Mouse (Mus musculus): ENCODE results near the gene Sh3bp4. TPM values are rescaled to one million over a fixed set of nuclear protein-coding genes. Genes with fewer than 3 reads are reported as not detected.

Gene Sh3bp4
- polyA plus RNA-seq, 1 experiment, result 1.4 TPM

- TF ChIP-seq CTCF (IDR thresholded peaks at IDR 0.05; ENCODE audit: control insufficient read depth, insufficient read depth, low read length) (no peak), POLR2A (IDR thresholded peaks at IDR 0.05; ENCODE audit: borderline replicate concordance, control insufficient read depth, low read depth, low read length) (no peak)
- Histone ChIP-seq H3K27ac (ENCODE audit: control insufficient read depth, insufficient read depth, low read depth, low read length, poor library complexity) (no peak overlapping the region), H3K4me3 (replicated peaks; ENCODE audit: control insufficient read depth, low read depth, low read length) (no peak overlapping the region), H3K4me1 (ENCODE audit: control insufficient read depth, insufficient read depth, low read length) (no peaks in the 10 kb centered on the region)
- 78% methylated on average over 3 of the region's 3 CpGs for WGBS
Measured at GRCm38 (mm10) chr1:89118076-89118475, 47.9 kb downstream of the Sh3bp4 start.

- Histone ChIP-seq H3K4me3 (replicated peaks; ENCODE audit: control insufficient read depth, low read depth, low read length) (no peak overlapping the region), H3K4me1 (ENCODE audit: control insufficient read depth, insufficient read depth, low read length) (no peaks in the 10 kb centered on the region), H3K27ac (ENCODE audit: control insufficient read depth, insufficient read depth, low read depth, low read length, poor library complexity) (no peak overlapping the region)
- TF ChIP-seq CTCF (IDR thresholded peaks at IDR 0.05; ENCODE audit: control insufficient read depth, insufficient read depth, low read length), result no peak
- no peak for TF ChIP-seq POLR2A (IDR thresholded peaks at IDR 0.05; ENCODE audit: borderline replicate concordance, control insufficient read depth, low read depth, low read length)
- WGBS, result 83% methylated on average over 5 of the region's 5 CpGs
Measured at GRCm38 (mm10) chr1:89118836-89119235, 48.6 kb downstream of the Sh3bp4 start.

GRCm38 (mm10) chr1:89120290-89120689 is 50.1 kb downstream of the Sh3bp4 start:
- H3K4me3 ChIP-seq (replicated peaks; ENCODE audit: control insufficient read depth, low read depth, low read length), result no peak overlapping the region
- WGBS, result 72% methylated on average over 4 of the region's 4 CpGs
- TF ChIP-seq POLR2A (IDR thresholded peaks at IDR 0.05; ENCODE audit: borderline replicate concordance, control insufficient read depth, low read depth, low read length) (no peak), CTCF (IDR thresholded peaks at IDR 0.05; ENCODE audit: control insufficient read depth, insufficient read depth, low read length) (no peak)
- no peaks in the 10 kb centered on the region for H3K4me1 ChIP-seq (ENCODE audit: control insufficient read depth, insufficient read depth, low read length)
- H3K27ac ChIP-seq (ENCODE audit: control insufficient read depth, insufficient read depth, low read depth, low read length, poor library complexity), result no peak overlapping the region

- TF ChIP-seq CTCF (IDR thresholded peaks at IDR 0.05; ENCODE audit: control insufficient read depth, insufficient read depth, low read length), result no peak
- no peak for TF ChIP-seq POLR2A (IDR thresholded peaks at IDR 0.05; ENCODE audit: borderline replicate concordance, control insufficient read depth, low read depth, low read length)
- WGBS, result 79% methylated on average over 8 of the region's 8 CpGs
Measured at GRCm38 (mm10) chr1:89121466-89121865, 51.3 kb downstream of the Sh3bp4 start.

GRCm38 (mm10) chr1:89122376-89122775 is 52.2 kb downstream of the Sh3bp4 start:
- Histone ChIP-seq H3K4me1 (ENCODE audit: control insufficient read depth, insufficient read depth, low read length) (no peaks in the 10 kb centered on the region), H3K27ac (ENCODE audit: control insufficient read depth, insufficient read depth, low read depth, low read length, poor library complexity) (no peak overlapping the region), H3K4me3 (replicated peaks; ENCODE audit: control insufficient read depth, low read depth, low read length) (no peak overlapping the region)
- WGBS, result 60% methylated on average over 5 of the region's 5 CpGs
- TF ChIP-seq CTCF (IDR thresholded peaks at IDR 0.05; ENCODE audit: control insufficient read depth, insufficient read depth, low read length) (no peak), POLR2A (IDR thresholded peaks at IDR 0.05; ENCODE audit: borderline replicate concordance, control insufficient read depth, low read depth, low read length) (no peak)

More at GRCm38 (mm10) chr1:89121466-89121865, 51.3 kb downstream of the Sh3bp4 start:
- Histone ChIP-seq H3K4me3 (replicated peaks; ENCODE audit: control insufficient read depth, low read depth, low read length) (no peak overlapping the region), H3K4me1 (ENCODE audit: control insufficient read depth, insufficient read depth, low read length) (no peaks in the 10 kb centered on the region), H3K27ac (ENCODE audit: control insufficient read depth, insufficient read depth, low read depth, low read length, poor library complexity) (no peak overlapping the region)

GRCm38 (mm10) chr1:89124076-89124475 is 53.9 kb downstream of the Sh3bp4 start:
- H3K4me3 ChIP-seq (replicated peaks; ENCODE audit: control insufficient read depth, low read depth, low read length), result no peak overlapping the region
- no peak overlapping the region for H3K27ac ChIP-seq (ENCODE audit: control insufficient read depth, insufficient read depth, low read depth, low read length, poor library complexity)
- TF ChIP-seq POLR2A (IDR thresholded peaks at IDR 0.05; ENCODE audit: borderline replicate concordance, control insufficient read depth, low read depth, low read length) (no peak), CTCF (IDR thresholded peaks at IDR 0.05; ENCODE audit: control insufficient read depth, insufficient read depth, low read length) (no peak)
- H3K4me1 ChIP-seq (ENCODE audit: control insufficient read depth, insufficient read depth, low read length), result no peaks in the 10 kb centered on the region
- WGBS, result 62% methylated on average over 7 of the region's 7 CpGs

- H3K4me1 ChIP-seq (ENCODE audit: control insufficient read depth, insufficient read depth, low read length), result no peaks in the 10 kb centered on the region; the same call in 1 of the 2 replicates
- H3K4me3 ChIP-seq (replicated peaks; ENCODE audit: control insufficient read depth, low read depth, low read length), result no peak overlapping the region
- no peak overlapping the region for H3K27ac ChIP-seq (ENCODE audit: control insufficient read depth, insufficient read depth, low read depth, low read length, poor library complexity)
- WGBS, result 89% methylated on average over 3 of the region's 3 CpGs
- TF ChIP-seq POLR2A (IDR thresholded peaks at IDR 0.05; ENCODE audit: borderline replicate concordance, control insufficient read depth, low read depth, low read length) (no peak), CTCF (IDR thresholded peaks at IDR 0.05; ENCODE audit: control insufficient read depth, insufficient read depth, low read length) (no peak)
Measured at GRCm38 (mm10) chr1:89127163-89127562, 56.9 kb downstream of the Sh3bp4 start.

- TF ChIP-seq CTCF (IDR thresholded peaks at IDR 0.05; ENCODE audit: control insufficient read depth, insufficient read depth, low read length) (no peak), POLR2A (IDR thresholded peaks at IDR 0.05; ENCODE audit: borderline replicate concordance, control insufficient read depth, low read depth, low read length) (no peak)
- Histone ChIP-seq H3K4me1 (ENCODE audit: control insufficient read depth, insufficient read depth, low read length) (no peaks in the 10 kb centered on the region; the same call in 1 of the 2 replicates), H3K4me3 (replicated peaks; ENCODE audit: control insufficient read depth, low read depth, low read length) (no peak overlapping the region), H3K27ac (ENCODE audit: control insufficient read depth, insufficient read depth, low read depth, low read length, poor library complexity) (no peak overlapping the region)
- 45% methylated on average over 6 of the region's 6 CpGs for WGBS
Measured at GRCm38 (mm10) chr1:89130429-89130828, 60.2 kb downstream of the Sh3bp4 start.

GRCm38 (mm10) chr1:89131018-89131540 is 60.9 kb downstream of the Sh3bp4 start:
- H3K27ac ChIP-seq (ENCODE audit: control insufficient read depth, insufficient read depth, low read depth, low read length, poor library complexity), result no peak overlapping the region
- no peak overlapping the region for H3K4me3 ChIP-seq (replicated peaks; ENCODE audit: control insufficient read depth, low read depth, low read length)
- no peak for TF ChIP-seq CTCF (IDR thresholded peaks at IDR 0.05; ENCODE audit: control insufficient read depth, insufficient read depth, low read length)
- no peak for TF ChIP-seq POLR2A (IDR thresholded peaks at IDR 0.05; ENCODE audit: borderline replicate concordance, control insufficient read depth, low read depth, low read length)
- WGBS, result 36% methylated on average over 14 of the region's 14 CpGs
- H3K4me1 ChIP-seq (ENCODE audit: control insufficient read depth, insufficient read depth, low read length), result no peaks in the 10 kb centered on the region; the same call in 1 of the 2 replicates

Measured in bone marrow, adult 2 months (tissue).